Mouse (Mus musculus) adrenal gland, postnatal 10 days (tissue): ENCODE measurements around the gene Rps18. TPM values are rescaled to one million over a fixed set of nuclear protein-coding genes. Genes with fewer than 3 reads are reported as not detected.

Source experiments
- DNase-seq: peaks from one replicate; pipeline ENCODE4 v3.0.0; 2021; ENCODE audit warnings: mixed read lengths
- total RNA-seq, 2 experiments: library from RNA; stranded (reverse); gene quantifications; 2 replicates each; pipeline ENCODE4 v1.2.3; 2021

The Rps18 gene
- total RNA-seq, 2 experiments from 2014 or later: 943 to 952 TPM

GRCm38 (mm10) chr17:33947430-33948089 is 8.2 kb downstream of the Rps18 start:
- no peak for DNase-seq

GRCm38 (mm10) chr17:33943454-33943853 is 12.3 kb downstream of the Rps18 start:
- no peak for DNase-seq

- DNase-seq: no peak
Measured at GRCm38 (mm10) chr17:33941381-33941780, 14.4 kb downstream of the Rps18 start.

- peak; percentile 52 for DNase-seq
Measured at GRCm38 (mm10) chr17:33940981-33941380, 14.8 kb downstream of the Rps18 start.

GRCm38 (mm10) chr17:33940206-33940805 is 15.5 kb downstream of the Rps18 start, which contains the start of the genes Pfdn6 and Wdr46:
TSS of gene Pfdn6 (minus strand) at chr17:33940343.
TSS of gene Wdr46 (plus strand) at chr17:33940660.
- DNase-seq: peak; percentile 91

GRCm38 (mm10) chr17:33938783-33939182 is 17.0 kb downstream of the Rps18 start:
- no peak for DNase-seq

GRCm38 (mm10) chr17:33936993-33937392 is 18.8 kb downstream of the Rps18 start:
- DNase-seq: no peak

GRCm38 (mm10) chr17:33935422-33936055 is 20.3 kb downstream of the Rps18 start:
- no peak for DNase-seq

GRCm38 (mm10) chr17:33932970-33933369 is 22.8 kb downstream of the Rps18 start:
- DNase-seq: no peak

- DNase-seq: no peak
Measured at GRCm38 (mm10) chr17:33932448-33932847, 23.4 kb downstream of the Rps18 start.

GRCm38 (mm10) chr17:33931947-33932346 is 23.9 kb downstream of the Rps18 start:
- no peak for DNase-seq

- no peak for DNase-seq
Measured at GRCm38 (mm10) chr17:33931159-33931866, 24.5 kb downstream of the Rps18 start.

GRCm38 (mm10) chr17:33930280-33931158 is 25.3 kb downstream of the Rps18 start:
- DNase-seq: peak; percentile 69

GRCm38 (mm10) chr17:33929371-33930279 is 26.2 kb downstream of the Rps18 start, which contains the start of gene Rgl2:
TSS of gene Rgl2 (plus strand) at chr17:33929543.
- DNase-seq: peak; percentile 98

- no peak for DNase-seq
Measured at GRCm38 (mm10) chr17:33928251-33928947, 27.4 kb downstream of the Rps18 start.

GRCm38 (mm10) chr17:33926207-33926932 is 29.4 kb downstream of the Rps18 start:
- DNase-seq: no peak

GRCm38 (mm10) chr17:33925406-33926116 is 30.2 kb downstream of the Rps18 start:
- no peak for DNase-seq

- peak; percentile 57 for DNase-seq
Measured at GRCm38 (mm10) chr17:33924577-33925283, 31.1 kb downstream of the Rps18 start.
